Mouse (Mus musculus): ENCODE measurements at regions not wholly inside any gene's neighbourhood (a gene's known extent, or its start where the extent isn't known, plus 50 kb on each side); places are given as distances from the start of the nearest gene placed in this dataset.

DNA sequence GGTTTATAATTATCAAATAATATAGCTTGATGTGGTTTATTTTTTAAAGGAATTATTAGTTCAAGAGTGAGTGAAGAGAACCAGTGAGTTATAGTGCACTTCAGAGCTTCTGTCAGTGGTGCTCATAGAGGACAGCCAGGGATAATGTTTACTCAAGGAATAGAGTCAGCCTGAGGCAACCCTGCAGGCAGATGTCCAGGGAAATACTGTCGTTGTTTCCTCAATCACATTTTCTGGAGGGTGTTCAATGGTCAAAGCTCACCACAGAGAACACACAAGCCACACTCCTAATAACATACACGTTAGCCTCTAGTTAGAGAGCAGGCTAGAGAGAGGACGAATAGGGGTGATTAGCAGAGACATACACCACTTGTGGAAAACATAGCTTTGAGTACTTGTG lies 184.0 kb downstream of the Sqor start:
- 84% methylated on average over 3 of the region's 3 CpGs for WGBS
- no peaks in the 10 kb centered on the region for H3K9me3 ChIP-seq (ENCODE audit: control insufficient read depth, low read length)
- no peak for ATAC-seq (ENCODE audit: insufficient read depth, low FRiP score, low TSS enrichment)
- H3K4me1 ChIP-seq (ENCODE audit: control insufficient read depth, insufficient read depth, low read length): no peaks in the 10 kb centered on the region
- H3K4me3 ChIP-seq (ENCODE audit: low read depth, low read length): no peak overlapping the region
- DNase-seq (ENCODE audit: low spot score): no peak
- no peak overlapping the region for H3K9ac ChIP-seq (ENCODE audit: low read length)
- H3K36me3 ChIP-seq (ENCODE audit: control insufficient read depth, insufficient read depth, low read length): no peaks in the 10 kb centered on the region
- no peaks in the 10 kb centered on the region for H3K27me3 ChIP-seq (ENCODE audit: control insufficient read depth, insufficient read depth, low read length)
- no peak overlapping the region for H3K27ac ChIP-seq (ENCODE audit: low read depth, low read length)
- H3K4me2 ChIP-seq (ENCODE audit: low read depth): no peak overlapping the region

DNA sequence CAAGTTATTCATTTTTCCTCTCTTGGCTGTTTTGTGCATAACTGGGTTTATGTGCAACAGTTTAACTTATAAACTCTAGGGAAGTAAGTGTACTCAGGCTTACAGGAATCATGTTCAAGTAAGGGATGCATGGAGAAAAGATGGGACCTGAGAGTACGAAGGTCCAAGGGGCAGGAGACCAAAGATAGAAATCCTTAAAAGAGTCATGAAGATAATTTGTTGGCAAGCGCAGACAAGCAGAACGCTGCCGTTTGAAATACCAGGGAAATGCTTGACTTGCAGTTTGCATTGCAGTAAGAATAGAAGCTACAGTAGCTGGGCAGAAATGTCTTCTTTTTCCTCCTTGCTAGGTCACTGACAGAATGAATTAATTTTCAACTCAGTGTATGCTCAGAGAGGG lies 196.7 kb downstream of the Sqor start:
- ATAC-seq (ENCODE audit: insufficient read depth, low FRiP score, low TSS enrichment): no peak
- Histone ChIP-seq H3K27ac (ENCODE audit: low read depth, low read length) (no peak overlapping the region), H3K4me3 (ENCODE audit: low read depth, low read length) (no peak overlapping the region), H3K4me2 (ENCODE audit: low read depth) (no peak overlapping the region), H3K27me3 (ENCODE audit: control insufficient read depth, insufficient read depth, low read length) (no peaks in the 10 kb centered on the region), H3K4me1 (ENCODE audit: control insufficient read depth, insufficient read depth, low read length) (no peaks in the 10 kb centered on the region), H3K9me3 (ENCODE audit: control insufficient read depth, low read length) (no peaks in the 10 kb centered on the region), H3K36me3 (ENCODE audit: control insufficient read depth, insufficient read depth, low read length) (no peaks in the 10 kb centered on the region), H3K9ac (ENCODE audit: low read length) (no peak overlapping the region)
- WGBS: 87% methylated on average over 4 of the region's 4 CpGs
- DNase-seq (ENCODE audit: low spot score): no peak

DNA sequence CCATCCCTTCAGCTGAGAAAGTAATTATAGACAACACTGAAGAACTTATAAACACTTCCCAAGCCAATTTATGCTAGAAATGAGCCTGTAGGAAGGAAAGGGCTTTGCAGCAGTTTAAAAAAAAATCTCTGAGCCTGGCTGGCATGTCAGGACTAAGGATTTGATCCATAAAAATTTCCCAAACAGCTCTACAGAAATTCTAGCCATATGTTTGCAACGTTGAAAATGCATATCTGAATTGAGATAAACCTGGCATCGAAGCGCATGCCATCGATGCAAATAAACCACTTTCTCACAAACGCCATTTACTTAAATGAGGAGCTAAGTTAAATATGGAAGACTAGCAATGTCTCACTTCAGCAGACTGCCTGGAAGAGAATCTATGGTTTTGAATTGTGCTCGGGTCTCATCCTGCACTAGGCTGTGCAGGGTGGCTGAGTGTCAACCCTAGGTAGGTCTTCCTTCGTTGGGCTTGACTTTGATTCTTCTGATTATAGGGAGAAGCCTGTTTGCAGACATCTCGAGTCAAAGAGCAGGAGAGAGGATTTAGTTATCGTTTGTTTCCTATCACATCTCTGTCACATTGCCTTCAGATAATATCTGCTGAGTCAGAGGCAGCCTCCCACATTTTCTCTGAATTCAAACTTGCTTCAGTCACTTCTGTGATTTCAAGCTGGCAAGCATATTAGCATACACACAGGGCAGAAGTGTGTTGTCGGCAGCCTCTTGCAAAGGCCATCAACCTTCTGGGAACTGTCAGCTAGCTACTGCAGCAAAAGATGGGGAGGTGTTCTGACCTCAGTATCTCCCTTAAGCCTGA lies 204.0 kb downstream of the Sqor start:
- Histone ChIP-seq H3K27me3 (ENCODE audit: control insufficient read depth, insufficient read depth, low read length) (no peaks in the 10 kb centered on the region), H3K4me2 (ENCODE audit: low read depth) (no peak overlapping the region), H3K27ac (ENCODE audit: low read depth, low read length) (no peak overlapping the region), H3K9ac (ENCODE audit: low read length) (no peak overlapping the region), H3K9me3 (ENCODE audit: control insufficient read depth, low read length) (no peaks in the 10 kb centered on the region), H3K36me3 (ENCODE audit: control insufficient read depth, insufficient read depth, low read length) (no peaks in the 10 kb centered on the region), H3K4me3 (ENCODE audit: low read depth, low read length) (no peak overlapping the region), H3K4me1 (ENCODE audit: control insufficient read depth, insufficient read depth, low read length) (no peaks in the 10 kb centered on the region)
- no peak for DNase-seq (ENCODE audit: low spot score)
- 85% methylated on average over 10 of the region's 10 CpGs for WGBS
- no peak for ATAC-seq (ENCODE audit: insufficient read depth, low FRiP score, low TSS enrichment)

Measured in neural tube, embryonic 11.5 days (tissue).